Mouse (Mus musculus) urinary bladder, postnatal 10 days (tissue): ENCODE results near the gene Dnajc30.
"Not testable (repeated sequence)": the region's sequence is repeated elsewhere in the genome, so short reads cannot be mapped to it uniquely, and the experiment has no call there.

ENCODE experiments used
- DNase-seq: peaks from one replicate; pipeline ENCODE4 v3.0.0; 2022; ENCODE audit warnings: low spot score

Gene Dnajc30

GRCm38 (mm10) chr5:135064909-135065446 is 976 bp downstream of the Dnajc30 start, which contains the start of gene Bud23:
TSS of gene Bud23 (minus strand) at chr5:135064959.
- not testable (repeated sequence) for DNase-seq

GRCm38 (mm10) chr5:135066008-135066407 is 2.0 kb downstream of the Dnajc30 start:
- DNase-seq: no peak

- no peak for DNase-seq
Measured at GRCm38 (mm10) chr5:135070448-135070847, 6.4 kb downstream of the Dnajc30 start.

GRCm38 (mm10) chr5:135072061-135072460 is 8.1 kb downstream of the Dnajc30 start:
- no peak for DNase-seq

GRCm38 (mm10) chr5:135072720-135073119 is 8.7 kb downstream of the Dnajc30 start:
- no peak for DNase-seq

- no peak for DNase-seq
Measured at GRCm38 (mm10) chr5:135073349-135074150, 9.5 kb downstream of the Dnajc30 start.

GRCm38 (mm10) chr5:135075655-135076054 is 11.7 kb downstream of the Dnajc30 start:
- DNase-seq: no peak

GRCm38 (mm10) chr5:135076368-135076767 is 12.4 kb downstream of the Dnajc30 start:
- no peak for DNase-seq

- no peak for DNase-seq
Measured at GRCm38 (mm10) chr5:135076931-135077505, 13.0 kb downstream of the Dnajc30 start.

GRCm38 (mm10) chr5:135077564-135078481 is 13.8 kb downstream of the Dnajc30 start, which contains the start of gene Vps37d:
TSS of gene Vps37d (minus strand) at chr5:135078266.
- peak; percentile 83 for DNase-seq

GRCm38 (mm10) chr5:135078482-135078810 is 14.4 kb downstream of the Dnajc30 start:
- DNase-seq: no peak

GRCm38 (mm10) chr5:135079578-135079977 is 15.6 kb downstream of the Dnajc30 start:
- DNase-seq: no peak

- DNase-seq: no peak
Measured at GRCm38 (mm10) chr5:135080539-135080938, 16.5 kb downstream of the Dnajc30 start.

GRCm38 (mm10) chr5:135086871-135087270 is 22.9 kb downstream of the Dnajc30 start:
- DNase-seq: no peak

- DNase-seq: no peak
Measured at GRCm38 (mm10) chr5:135089653-135090052, 25.7 kb downstream of the Dnajc30 start, which contains the start of gene Mlxipl. TSS of gene Mlxipl (plus strand) at chr5:135089890.

GRCm38 (mm10) chr5:135100981-135101380 is 37.0 kb downstream of the Dnajc30 start:
- DNase-seq: no peak

- DNase-seq: no peak
Measured at GRCm38 (mm10) chr5:135103999-135104660, 40.1 kb downstream of the Dnajc30 start.

- DNase-seq: no peak
Measured at GRCm38 (mm10) chr5:135106758-135107256, 42.8 kb downstream of the Dnajc30 start.

GRCm38 (mm10) chr5:135107521-135108501 is 43.8 kb downstream of the Dnajc30 start:
- DNase-seq: no peak

- no peak for DNase-seq
Measured at GRCm38 (mm10) chr5:135109017-135109416, 45.0 kb downstream of the Dnajc30 start.
